Comparison of ENCODE assay signal across 36 mouse cellular contexts in genomic region chr13:22402978-22403377, GRCm38 (mm10). TPM values are rescaled to one million over a fixed set of nuclear protein-coding genes. Genes with fewer than 3 reads are reported as not detected.
A peak's percentile ranks its signal among the peaks of the same experiment; 100 is the strongest.
DNase-seq lines count a peak whose midpoint lies in the region; ATAC-seq and TF ChIP-seq lines count a peak whose summit lies in the region.
"Had no signal": no experiment of that assay in that cellular context is flagged by ENCODE, and none has a peak within 500 bp of the region (broad histone marks: within the 10 kb centered on the region; RNA-seq: fewer than 3 reads in every experiment).

No protein-coding gene starts in this region.

- TF ChIP-seq CTCF in forebrain, postnatal 0 days (IDR thresholded peaks at IDR 0.05; ENCODE audit: low read depth): no peak

- no peak overlapping the region for H3K4me3 ChIP-seq in forebrain, postnatal 0 days (ENCODE audit: low read depth, low read length)
- no peak overlapping the region for H3K4me3 ChIP-seq in forebrain, embryonic 14.5 days (ENCODE audit: low read depth, low read length)
- H3K4me3 ChIP-seq: embryonic facial prominence, embryonic 10.5 days; embryonic facial prominence, embryonic 13.5 days; forebrain, embryonic 10.5 days; forebrain, embryonic 13.5 days; gastrocnemius, adult 2 months; hindbrain, embryonic 12.5 days; hindbrain, embryonic 15.5 days had no signal

- no peaks in the 10 kb centered on the region for H3K9me3 ChIP-seq in forebrain, postnatal 0 days (ENCODE audit: low read length)
- peaks cover 3% of the 10 kb centered on the region; the same call in 1 of the 2 replicates for H3K9me3 ChIP-seq in forebrain, embryonic 14.5 days (replicated peaks; ENCODE audit: control insufficient read depth, low read length)
- H3K9me3 ChIP-seq: hindbrain, embryonic 15.5 days had no signal

- no peaks in the 10 kb centered on the region for H3K4me1 ChIP-seq in forebrain, postnatal 0 days (ENCODE audit: insufficient read depth)
- H3K4me1 ChIP-seq in forebrain, embryonic 14.5 days (ENCODE audit: control insufficient read depth, insufficient read depth, low read length): no peaks in the 10 kb centered on the region
- H3K4me1 ChIP-seq: embryonic facial prominence, embryonic 10.5 days; embryonic facial prominence, embryonic 13.5 days; forebrain, embryonic 10.5 days; forebrain, embryonic 13.5 days; hindbrain, embryonic 12.5 days; hindbrain, embryonic 15.5 days had no signal

- WGBS in forebrain, postnatal 0 days: 75% methylated on average over 1 of the region's 1 CpGs
- 83% methylated on average over 1 of the region's 1 CpGs for WGBS in forebrain, embryonic 14.5 days

- no peak overlapping the region for H3K27ac ChIP-seq in forebrain, postnatal 0 days (ENCODE audit: low read depth, low read length)
- no peak overlapping the region for H3K27ac ChIP-seq in forebrain, embryonic 14.5 days (ENCODE audit: low read depth, low read length)
- H3K27ac ChIP-seq: embryonic facial prominence, embryonic 10.5 days; embryonic facial prominence, embryonic 13.5 days; forebrain, embryonic 10.5 days; forebrain, embryonic 13.5 days; gastrocnemius, adult 2 months; hindbrain, embryonic 12.5 days; hindbrain, embryonic 15.5 days had no signal

- H3K27me3 ChIP-seq in forebrain, postnatal 0 days (ENCODE audit: insufficient read depth, low read length): no peaks in the 10 kb centered on the region
- no peaks in the 10 kb centered on the region for H3K27me3 ChIP-seq in forebrain, embryonic 14.5 days (replicated peaks; ENCODE audit: control insufficient read depth, insufficient read depth, low read length)
- H3K27me3 ChIP-seq: CH12.LX; embryonic facial prominence, embryonic 13.5 days; forebrain, embryonic 13.5 days; hindbrain, embryonic 12.5 days; hindbrain, embryonic 15.5 days; Patski had no signal

- H3K9ac ChIP-seq in forebrain, postnatal 0 days: no peak overlapping the region
- H3K9ac ChIP-seq in forebrain, embryonic 14.5 days (ENCODE audit: low read length): no peak overlapping the region
- H3K9ac ChIP-seq: embryonic facial prominence, embryonic 13.5 days; forebrain, embryonic 13.5 days; hindbrain, embryonic 12.5 days; hindbrain, embryonic 15.5 days had no signal

- no peak overlapping the region for H3K4me2 ChIP-seq in forebrain, postnatal 0 days (ENCODE audit: low read depth)
- no peak overlapping the region for H3K4me2 ChIP-seq in forebrain, embryonic 14.5 days (ENCODE audit: low read length)
- H3K4me2 ChIP-seq: embryonic facial prominence, embryonic 13.5 days; forebrain, embryonic 13.5 days; heart, embryonic 11.5 days; hindbrain, embryonic 12.5 days; hindbrain, embryonic 15.5 days had no signal

- DNase-seq in forebrain, postnatal 0 days: no peak
- DNase-seq in forebrain, embryonic 14.5 days (ENCODE audit: low spot score): no peak
- peak; percentile 19 to 50 for DNase-seq in layer of hippocampus, adult 18-20 months (ENCODE audit: low spot score in 2 of 2)
- DNase-seq in layer of hippocampus, adult 9-10 months (ENCODE audit: low spot score): no peak
- DNase-seq in telencephalon, adult 2 months (ENCODE audit: low read depth, low spot score): peak; percentile 9
- no peak for DNase-seq in thymus, postnatal 36 days
- DNase-seq: adrenal gland, postnatal 10 days; cerebellum, adult 11-12 months; cerebellum, adult 8-10 months; cerebellum, postnatal 10 days; cerebellum, postnatal 36 days; embryo, embryonic 11 days; gastrocnemius, adult 2 months; gastrocnemius, postnatal 14 days; heart, adult 11 months had no signal

- ATAC-seq in forebrain, postnatal 0 days: peak; percentile 67
- ATAC-seq in forebrain, embryonic 14.5 days: no peak
- ATAC-seq: forebrain, embryonic 13.5 days; Patski had no signal

- no peaks in the 10 kb centered on the region for H3K36me3 ChIP-seq in forebrain, postnatal 0 days (ENCODE audit: insufficient read depth)
- no peaks in the 10 kb centered on the region for H3K36me3 ChIP-seq in forebrain, embryonic 14.5 days (ENCODE audit: control insufficient read depth, insufficient read depth, low read length)
- H3K36me3 ChIP-seq: embryonic facial prominence, embryonic 10.5 days; embryonic facial prominence, embryonic 13.5 days; forebrain, embryonic 10.5 days; G1E; hindbrain, embryonic 12.5 days; hindbrain, embryonic 15.5 days had no signal

RNA-seq across cellular contexts. Expression of gene Vmn1r200, which starts 12.8 kb away (rescaled TPM):
- not detected in 2 replicates for total RNA-seq in forebrain, postnatal 0 days (2014; rRNA removed)
- polyA plus RNA-seq in forebrain, postnatal 0 days (2015; fragmentation: Nextera tagmentation; extraction: Ambion mirVana): 0.16 TPM in 1 of 2 replicates, not detected in the other
- polyA plus RNA-seq in forebrain, embryonic 14.5 days (2014; fragmentation: Nextera tagmentation; extraction: Ambion mirVana): not detected in 2 replicates
- total RNA-seq in layer of hippocampus, adult 18-20 months (2021): not detected
- total RNA-seq: adrenal gland, adult 18-20 months; adrenal gland, postnatal 10 days; adrenal gland, postnatal 4 days; CH12.LX; gastrocnemius, adult 2 months; gastrocnemius, postnatal 14 days; heart, adult 8-10 months; heart, postnatal 25 days; hematopoietic stem cell, adult 5-6 weeks had no signal
- polyA plus RNA-seq: brain, embryonic 14.5 days; cortical plate, adult 2 months; embryonic facial prominence, embryonic 10.5 days; embryonic facial prominence, embryonic 13.5 days; forebrain, embryonic 10.5 days; forebrain, embryonic 13.5 days; G1E; heart, embryonic 11.5 days; heart, embryonic 14.5 days; heart, postnatal 0 days; hindbrain, embryonic 12.5 days; hindbrain, embryonic 15.5 days; intestine, embryonic 14.5 days; Patski had no signal

RNA-seq across cellular contexts. Expression of gene Vmn1r199, which starts 23.4 kb away (rescaled TPM):
- total RNA-seq in forebrain, postnatal 0 days (2014; rRNA removed): not detected in 2 replicates
- polyA plus RNA-seq in forebrain, postnatal 0 days (2015; fragmentation: Nextera tagmentation; extraction: Ambion mirVana): not detected in 2 replicates
- polyA plus RNA-seq in forebrain, embryonic 14.5 days (2014; fragmentation: Nextera tagmentation; extraction: Ambion mirVana): not detected in 2 replicates
- total RNA-seq in layer of hippocampus, adult 18-20 months (2021): not detected
- total RNA-seq: adrenal gland, adult 18-20 months; adrenal gland, postnatal 10 days; adrenal gland, postnatal 4 days; CH12.LX; gastrocnemius, adult 2 months; gastrocnemius, postnatal 14 days; gastrocnemius, postnatal 4 days; heart, adult 8-10 months; heart, postnatal 25 days; hematopoietic stem cell, adult 5-6 weeks had no signal
- polyA plus RNA-seq: brain, embryonic 14.5 days; cortical plate, adult 2 months; embryonic facial prominence, embryonic 10.5 days; embryonic facial prominence, embryonic 13.5 days; forebrain, embryonic 10.5 days; forebrain, embryonic 13.5 days; G1E; heart, embryonic 11.5 days; heart, embryonic 14.5 days; heart, postnatal 0 days; hindbrain, embryonic 12.5 days; hindbrain, embryonic 15.5 days; intestine, embryonic 14.5 days; Patski had no signal

RNA-seq across cellular contexts. Expression of gene Vmn1r198, which starts 52.8 kb away (rescaled TPM):
- not detected in 2 replicates for total RNA-seq in forebrain, postnatal 0 days (2014; rRNA removed)
- not detected in 2 replicates for polyA plus RNA-seq in forebrain, postnatal 0 days (2015; fragmentation: Nextera tagmentation; extraction: Ambion mirVana)
- polyA plus RNA-seq in forebrain, embryonic 14.5 days (2014; fragmentation: Nextera tagmentation; extraction: Ambion mirVana): not detected in 2 replicates
- not detected for total RNA-seq in layer of hippocampus, adult 18-20 months (2021)
- total RNA-seq: adrenal gland, adult 18-20 months; adrenal gland, postnatal 10 days; adrenal gland, postnatal 4 days; CH12.LX; gastrocnemius, adult 2 months; gastrocnemius, postnatal 14 days; gastrocnemius, postnatal 4 days; heart, adult 8-10 months; heart, postnatal 25 days; hematopoietic stem cell, adult 5-6 weeks had no signal
- polyA plus RNA-seq: brain, embryonic 14.5 days; cortical plate, adult 2 months; embryonic facial prominence, embryonic 10.5 days; embryonic facial prominence, embryonic 13.5 days; forebrain, embryonic 10.5 days; forebrain, embryonic 13.5 days; G1E; heart, embryonic 11.5 days; heart, embryonic 14.5 days; heart, postnatal 0 days; hindbrain, embryonic 12.5 days; hindbrain, embryonic 15.5 days; intestine, embryonic 14.5 days; Patski had no signal

Comparison
In these comparisons a context has a peak if more than half of its experiments do, and no peak if none do; other contexts are left out.
1. DNase-seq: peak in layer of hippocampus, adult 18-20 months (2 of 2) and telencephalon, adult 2 months (single experiment); none in forebrain, postnatal 0 days (single experiment), forebrain, embryonic 14.5 days (single experiment), layer of hippocampus, adult 9-10 months (single experiment) and thymus, postnatal 36 days (0 of 2).